Mouse (Mus musculus) retina, postnatal 1 day (tissue): ENCODE measurements at regions not wholly inside any gene's neighbourhood (a gene's known extent, or its start where the extent isn't known, plus 50 kb on each side); places are given as distances from the start of the nearest gene placed in this dataset.
A peak's percentile ranks its signal among the peaks of the same experiment; 100 is the strongest.

ENCODE experiments used
- DNase-seq: peaks from one replicate; pipeline ENCODE4 v3.0.0-alpha.2; 2012

GRCm38 (mm10) chr6:111621684-111622480 is 651.7 kb upstream of the Lmcd1 start:
- peak; percentile 18 for DNase-seq

GRCm38 (mm10) chr6:111622481-111623139 is 650.9 kb upstream of the Lmcd1 start:
- peak; percentile 93 for DNase-seq

- no peak for DNase-seq
These were observed 650.4 kb upstream of the Lmcd1 start for GRCm38 (mm10) chr6:111623140-111623497.

GRCm38 (mm10) chr6:111625501-111625900 is 648.1 kb upstream of the Lmcd1 start:
- DNase-seq, result no peak

GRCm38 (mm10) chr6:111652736-111653135 is 620.8 kb upstream of the Lmcd1 start:
- no peak for DNase-seq

- no peak for DNase-seq
These were observed 613.6 kb upstream of the Lmcd1 start for GRCm38 (mm10) chr6:111659957-111660356.

- DNase-seq, result no peak
These were observed 609.0 kb upstream of the Lmcd1 start for GRCm38 (mm10) chr6:111664603-111665002.

- no peak for DNase-seq
These were observed 588.6 kb upstream of the Lmcd1 start for GRCm38 (mm10) chr6:111684911-111685310.

- no peak for DNase-seq
These were observed 570.7 kb upstream of the Lmcd1 start for GRCm38 (mm10) chr6:111702864-111703263.

GRCm38 (mm10) chr6:111708277-111708676 is 565.3 kb upstream of the Lmcd1 start:
- DNase-seq, result no peak

GRCm38 (mm10) chr6:111725969-111726368 is 547.6 kb upstream of the Lmcd1 start:
- no peak for DNase-seq

- no peak for DNase-seq
These were observed 543.2 kb upstream of the Lmcd1 start for GRCm38 (mm10) chr6:111730381-111730780.

GRCm38 (mm10) chr6:111733926-111734325 is 539.6 kb upstream of the Lmcd1 start:
- DNase-seq, result no peak

- DNase-seq, result no peak
These were observed 534.6 kb upstream of the Lmcd1 start for GRCm38 (mm10) chr6:111738983-111739382.

- no peak for DNase-seq
These were observed 491.7 kb upstream of the Lmcd1 start for GRCm38 (mm10) chr6:111781710-111782481.

- no peak for DNase-seq
These were observed 464.9 kb upstream of the Lmcd1 start for GRCm38 (mm10) chr6:111808611-111809010.

- DNase-seq, result no peak
These were observed 459.5 kb upstream of the Lmcd1 start for GRCm38 (mm10) chr6:111813982-111814603.

- DNase-seq, result no peak
These were observed 458.4 kb upstream of the Lmcd1 start for GRCm38 (mm10) chr6:111815150-111815549.

GRCm38 (mm10) chr6:111820265-111820664 is 453.3 kb upstream of the Lmcd1 start:
- DNase-seq, result no peak

- DNase-seq, result peak; percentile 54
These were observed 429.2 kb upstream of the Lmcd1 start for GRCm38 (mm10) chr6:111844321-111844835.

- peak; percentile 94 for DNase-seq
These were observed 407.4 kb upstream of the Lmcd1 start for GRCm38 (mm10) chr6:111866101-111866598.

GRCm38 (mm10) chr6:111882557-111882956 is 391.0 kb upstream of the Lmcd1 start:
- no peak for DNase-seq

- DNase-seq, result no peak
These were observed 389.6 kb upstream of the Lmcd1 start for GRCm38 (mm10) chr6:111883946-111884345.
